Mouse (Mus musculus): ENCODE results near the gene Calm4.
"Not testable (repeated sequence)": the region's sequence is repeated elsewhere in the genome, so short reads cannot be mapped to it uniquely, and the experiment has no call there.

The Calm4 gene

DNA sequence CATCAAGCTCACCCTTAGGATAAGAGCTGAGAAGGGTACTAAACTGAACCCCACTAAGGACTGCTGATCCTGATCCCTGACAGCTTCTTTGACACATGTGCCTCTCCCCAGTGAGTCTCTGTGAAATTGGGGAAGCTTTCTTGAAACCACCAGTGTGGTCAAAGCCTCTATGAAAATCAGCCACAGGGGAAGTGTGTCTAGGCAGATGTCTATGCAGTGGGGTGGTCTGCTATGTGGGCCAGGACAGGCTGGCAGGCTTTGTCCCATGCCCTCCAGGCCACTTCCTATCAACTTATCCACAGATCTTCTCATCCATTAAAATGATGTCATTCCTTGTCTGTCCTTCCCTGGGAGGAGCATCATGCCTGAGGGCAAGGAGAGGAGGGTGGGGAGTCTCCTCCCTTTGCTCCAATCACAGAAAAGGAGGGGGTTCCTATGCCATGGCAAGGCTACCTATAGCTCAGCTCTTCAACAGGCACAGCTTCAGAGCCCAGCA, at the start of gene Calm4:
Gene Calm4, plus strand, starts transcription at position 446 of the 496 bp plus-strand sequence.
- DNase-seq (ENCODE audit: low spot score) = not testable (repeated sequence)

DNA sequence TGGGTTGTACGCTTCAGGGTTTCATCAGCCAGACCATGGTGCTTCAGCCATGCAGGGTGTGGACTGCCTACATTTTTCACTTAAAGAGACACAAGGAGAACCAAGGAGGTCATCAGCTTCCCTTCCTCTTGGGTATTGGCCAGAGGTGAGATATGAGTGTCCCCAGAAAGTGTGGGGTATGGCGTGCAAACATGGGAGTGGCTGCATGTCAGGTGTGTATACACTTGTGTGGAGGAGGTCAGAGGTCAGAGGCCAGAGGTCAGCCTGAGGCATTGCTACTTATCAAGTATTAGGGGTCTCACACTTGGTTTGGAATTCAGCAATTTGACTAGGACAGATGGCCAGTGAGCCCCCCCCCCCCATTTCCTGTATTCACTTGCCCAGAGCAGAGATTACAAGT, 49.0 kb upstream of the Calm4 start:
- DNase-seq (ENCODE audit: low spot score) = no peak

DNA sequence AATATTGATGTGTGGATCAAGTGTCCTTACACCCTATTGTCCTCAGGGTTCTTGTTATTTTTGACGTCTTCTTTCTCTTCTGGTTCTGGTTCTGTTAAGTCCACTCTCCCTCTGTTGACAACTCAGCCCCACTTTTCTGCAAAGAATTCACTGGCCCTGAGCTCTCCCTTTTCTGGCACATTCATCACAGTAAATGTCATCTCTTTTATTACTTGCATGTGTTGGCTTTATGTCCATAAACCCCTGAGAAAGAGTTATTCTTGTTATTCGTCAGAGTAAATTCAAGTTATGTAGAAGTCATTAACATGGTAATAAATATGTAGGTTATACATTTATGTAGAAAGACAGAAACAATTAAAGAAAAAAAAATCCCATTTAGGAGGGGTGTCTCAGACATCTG, 48.0 kb upstream of the Calm4 start:
- no peak for DNase-seq (ENCODE audit: low spot score)

DNA sequence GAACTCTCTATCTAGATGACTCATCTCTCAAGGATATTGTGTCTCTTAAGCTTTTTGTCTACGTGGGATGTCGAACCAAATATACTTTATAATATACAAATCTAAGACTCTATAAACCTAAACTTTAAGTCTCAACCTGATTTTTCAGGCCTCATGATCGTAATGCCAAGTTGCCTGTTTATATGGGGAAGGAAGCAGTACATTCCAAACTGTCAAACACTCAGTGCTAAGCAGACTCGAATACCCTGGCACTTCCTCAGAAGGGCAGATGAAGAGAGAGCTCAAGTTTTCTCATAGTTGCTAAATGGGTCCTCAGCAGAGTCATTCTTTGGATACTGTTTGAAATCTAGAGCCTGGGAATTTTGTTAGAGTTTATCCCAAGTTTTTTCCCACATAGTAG, 40.9 kb upstream of the Calm4 start:
- no peak for DNase-seq (ENCODE audit: low spot score)

DNA sequence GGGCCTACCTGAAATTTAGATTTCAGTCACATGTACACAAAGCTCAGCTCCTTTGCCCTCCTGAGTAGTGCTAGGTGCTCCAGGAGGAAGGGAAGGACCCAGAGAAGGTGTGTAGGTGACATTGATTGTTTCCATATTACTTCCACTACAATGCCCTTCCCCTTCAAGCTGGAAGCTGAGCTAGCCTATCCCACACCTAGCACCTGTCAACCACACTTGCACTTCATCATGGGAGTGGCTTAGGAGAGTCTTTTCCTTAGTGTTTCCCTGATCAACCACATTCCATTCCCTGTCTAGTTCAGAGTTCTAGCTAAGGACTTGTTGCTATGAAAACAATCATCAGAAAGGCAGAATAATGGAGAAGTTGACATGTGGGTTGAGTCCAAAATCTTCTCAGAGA, 38.8 kb upstream of the Calm4 start:
- DNase-seq (ENCODE audit: low spot score) = no peak

DNA sequence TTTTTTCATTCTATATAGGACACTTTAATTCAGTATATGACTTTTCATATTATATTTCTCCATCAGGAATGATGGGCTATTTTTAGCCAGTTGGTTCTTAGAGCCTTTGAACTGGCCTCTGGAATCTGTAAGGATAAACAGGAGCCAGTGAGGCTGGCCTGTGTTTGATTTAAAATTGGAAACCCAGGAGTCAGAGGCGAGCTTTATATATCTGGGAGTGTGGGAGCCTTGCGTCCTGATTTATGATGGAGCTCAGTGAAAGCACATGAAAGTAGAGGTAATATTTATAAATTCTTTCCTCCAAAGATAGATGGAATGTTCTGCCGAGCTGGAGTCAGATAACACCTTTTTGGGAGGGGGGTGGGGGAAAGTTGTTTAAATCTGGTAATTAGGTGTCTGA, 38.2 kb upstream of the Calm4 start:
- DNase-seq (ENCODE audit: low spot score) = no peak

DNA sequence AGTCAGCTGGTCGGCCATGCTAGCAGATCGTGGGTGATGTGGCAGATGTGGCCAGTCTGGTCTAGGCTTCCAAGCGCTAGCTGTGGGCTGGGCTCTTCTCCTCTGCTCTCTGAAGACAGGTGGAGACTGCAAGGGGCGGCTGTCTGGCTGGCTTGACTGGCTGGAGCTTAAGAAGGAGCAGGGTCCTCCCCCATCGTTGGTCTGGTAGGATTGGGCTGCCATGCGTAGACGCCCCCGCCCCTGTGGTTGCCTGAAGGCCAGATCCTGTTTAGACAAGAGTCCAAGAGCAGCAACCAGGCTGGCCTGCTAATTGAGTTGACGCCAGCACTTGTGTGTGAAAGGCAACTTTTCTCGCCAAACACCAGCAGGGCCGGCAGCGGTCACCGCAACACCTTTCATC, 33.4 kb upstream of the Calm4 start, which contains the start of gene Calml3:
Gene Calml3, minus strand, starts transcription at position 131 of the 400 bp plus-strand sequence.
- DNase-seq (ENCODE audit: low spot score) = no peak

DNA sequence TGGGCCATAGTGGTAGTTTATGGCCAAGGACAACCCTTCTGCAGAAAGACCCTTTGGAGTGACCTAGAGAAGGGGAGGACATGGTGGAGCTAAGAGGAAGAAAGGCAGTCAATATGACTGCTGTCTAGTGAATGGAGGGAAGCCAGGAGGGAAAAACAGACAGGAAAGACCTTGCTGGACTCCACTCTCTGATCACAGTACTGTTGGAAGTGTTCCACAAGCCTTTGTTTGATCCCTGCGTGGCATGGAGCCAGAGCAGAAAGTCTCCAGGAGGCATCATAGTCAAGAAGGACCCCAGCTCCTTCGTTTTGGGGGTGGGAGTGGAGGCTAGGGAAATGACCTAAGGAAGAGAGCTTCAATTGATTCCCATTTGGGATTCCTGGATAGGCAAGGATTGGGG, 32.4 kb upstream of the Calm4 start:
- DNase-seq (ENCODE audit: low spot score) = no peak

DNA sequence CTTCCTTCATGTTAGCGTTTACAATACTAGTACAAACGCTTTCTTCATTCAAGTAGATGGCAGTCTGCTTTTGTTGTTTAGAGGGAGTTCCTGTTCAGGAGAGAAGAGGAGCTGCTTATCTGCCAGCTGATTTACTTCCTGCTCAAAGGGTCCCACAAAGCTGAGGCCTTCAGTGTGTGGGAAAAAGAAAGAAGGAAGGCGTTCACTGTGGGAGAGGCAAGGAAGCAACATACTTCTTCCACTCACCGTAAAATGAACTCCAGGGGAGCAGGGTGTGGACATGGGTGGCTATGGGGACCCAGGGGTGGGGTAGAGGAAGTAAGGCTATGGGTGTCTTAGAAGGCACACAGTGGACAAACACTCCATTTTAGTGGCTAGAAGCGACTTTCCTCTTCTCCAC, 31.9 kb upstream of the Calm4 start:
- no peak for DNase-seq (ENCODE audit: low spot score)

DNA sequence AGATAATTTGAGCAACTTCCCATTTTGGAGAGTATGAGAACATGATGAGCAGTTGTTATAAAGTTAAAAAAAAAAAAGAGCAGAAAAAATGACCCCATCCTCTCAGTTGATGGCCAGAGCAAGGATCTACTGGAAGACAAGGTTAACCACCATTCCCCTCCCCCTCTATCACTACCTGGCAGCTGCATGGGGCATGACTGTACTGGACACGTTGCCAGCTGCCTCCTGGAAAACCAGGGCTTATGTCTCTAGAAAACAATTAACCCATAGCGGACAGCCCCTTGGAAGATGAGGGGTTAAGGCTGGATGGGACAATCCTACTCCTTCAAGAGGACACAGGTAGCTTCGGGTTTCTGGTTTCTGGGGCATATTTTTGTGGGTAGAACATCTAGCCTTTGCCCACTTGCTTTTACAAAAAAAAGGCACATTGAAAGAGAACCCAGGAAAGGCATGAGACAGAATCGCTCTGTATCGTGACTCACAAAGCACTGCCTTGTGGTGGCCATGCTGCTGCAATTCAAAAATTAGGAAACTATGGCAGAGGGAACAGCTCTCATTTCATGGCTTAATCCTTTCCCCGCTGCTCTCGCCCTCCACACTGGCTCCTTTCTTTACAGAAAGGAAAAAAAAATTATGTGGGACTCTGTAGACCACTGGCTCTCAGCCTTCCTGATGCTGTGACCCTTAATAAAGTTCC, 30.3 kb upstream of the Calm4 start:
- no peak for DNase-seq (ENCODE audit: low spot score)

DNA sequence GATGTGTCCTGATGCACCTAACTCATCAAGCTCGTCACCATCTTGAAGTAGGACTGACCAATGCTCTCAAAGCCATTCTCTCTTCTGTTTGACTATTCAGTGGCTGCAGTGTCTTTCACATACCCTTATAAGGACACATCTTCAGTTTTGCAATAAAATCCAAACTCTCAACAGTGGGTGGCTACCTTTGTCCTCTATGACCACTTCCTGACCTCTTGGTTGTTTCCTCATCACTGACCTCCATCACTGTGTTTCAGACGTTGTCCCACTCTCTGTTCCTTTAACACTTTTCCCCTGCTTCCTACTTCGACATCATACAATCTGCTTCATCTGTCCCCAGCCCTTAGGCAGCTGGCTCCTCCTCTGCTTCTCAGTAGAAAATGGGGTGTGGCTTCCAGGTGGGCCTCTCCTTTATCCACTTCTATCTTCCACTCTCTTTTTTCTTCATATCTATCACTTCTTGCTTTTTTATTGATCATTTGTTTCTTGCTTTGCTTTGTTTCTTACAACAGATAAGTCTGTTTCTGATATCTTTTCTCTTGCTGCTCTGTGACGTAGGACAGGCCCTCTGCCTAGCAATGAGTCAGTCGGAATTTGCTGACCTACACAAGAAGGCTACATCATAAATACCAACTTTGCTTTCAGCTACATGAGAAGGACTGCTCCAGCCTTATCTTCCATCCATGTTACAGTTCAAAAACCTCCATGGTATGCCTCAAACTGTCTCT, 19.4 kb upstream of the Calm4 start:
- DNase-seq (ENCODE audit: low spot score) = no peak

DNA sequence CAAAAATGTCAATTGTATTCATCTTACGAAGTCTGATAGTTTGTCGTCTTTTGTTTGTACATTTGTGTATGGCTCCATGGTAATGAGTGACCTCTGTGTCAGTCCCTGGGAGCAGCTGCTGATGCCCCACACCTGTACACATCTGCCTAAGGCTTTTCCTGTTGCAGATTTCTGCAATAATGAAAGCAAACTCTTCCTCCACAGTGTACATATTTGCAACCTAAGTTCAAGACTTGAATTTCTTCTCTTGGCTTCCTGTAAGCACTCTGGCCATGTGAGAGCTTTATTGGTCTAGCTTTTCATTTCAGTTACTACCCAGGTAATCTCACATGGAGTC, 18.8 kb upstream of the Calm4 start:
- no peak for DNase-seq (ENCODE audit: low spot score)

DNA sequence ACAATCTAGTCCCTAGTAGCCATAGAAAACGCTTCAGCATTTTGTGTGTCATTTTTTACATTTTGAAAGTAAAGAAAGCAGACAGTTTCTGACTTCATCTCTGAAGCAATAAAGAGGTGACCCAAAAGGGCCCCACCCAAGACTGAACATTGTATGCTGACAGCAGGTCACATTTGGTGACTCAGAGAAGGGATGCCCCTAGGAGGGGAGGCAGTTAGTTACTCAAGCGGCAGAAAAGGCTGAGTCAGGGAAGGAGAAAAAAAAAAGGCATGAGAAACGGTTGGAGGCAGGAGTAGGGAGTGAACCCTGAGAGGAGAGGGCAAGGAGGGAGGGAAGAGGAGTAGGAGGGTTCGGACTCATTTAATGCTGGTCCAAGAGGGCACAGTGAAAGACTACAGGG, 15.5 kb upstream of the Calm4 start:
- DNase-seq (ENCODE audit: low spot score) = no peak

DNA sequence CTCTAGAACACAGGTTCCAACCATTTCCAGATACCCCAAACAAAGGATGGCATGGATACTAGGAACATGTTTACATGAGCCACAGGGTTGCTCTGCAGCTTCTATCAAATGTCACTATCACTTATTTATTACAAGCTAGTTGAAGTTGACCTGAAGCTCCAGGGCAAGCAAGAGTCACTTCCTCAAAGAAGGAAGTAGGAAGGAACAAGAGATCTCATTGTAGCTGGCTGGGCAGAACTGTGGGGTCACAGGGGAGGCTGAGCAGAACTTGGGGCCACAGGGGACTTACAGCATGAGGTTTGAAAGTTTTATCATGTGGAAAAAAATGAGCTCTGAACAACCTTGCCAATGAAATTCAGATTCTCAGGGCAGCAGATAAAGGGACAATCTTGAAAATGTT, 11.8 kb upstream of the Calm4 start:
- no peak for DNase-seq (ENCODE audit: low spot score)

DNA sequence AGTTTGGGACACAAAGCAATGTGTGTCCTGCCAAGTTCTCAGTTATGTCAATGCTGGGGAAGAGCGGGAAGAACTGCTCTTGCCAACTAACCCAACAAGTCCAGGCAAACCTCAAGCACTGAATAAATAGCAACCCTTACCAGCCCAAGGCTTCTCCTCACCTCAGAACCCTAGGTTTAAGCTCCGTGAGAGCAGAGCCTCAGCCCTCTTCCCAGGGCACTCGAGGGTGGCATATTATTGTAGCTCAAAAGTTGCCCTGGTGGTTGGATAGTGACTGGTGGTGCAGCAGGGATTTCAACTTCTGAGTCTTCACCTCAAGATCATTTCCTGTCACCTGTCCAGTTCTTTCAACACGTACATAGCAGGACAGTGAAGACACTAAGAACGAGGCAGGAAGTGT, 6.0 kb upstream of the Calm4 start:
- no peak for DNase-seq (ENCODE audit: low spot score)

DNA sequence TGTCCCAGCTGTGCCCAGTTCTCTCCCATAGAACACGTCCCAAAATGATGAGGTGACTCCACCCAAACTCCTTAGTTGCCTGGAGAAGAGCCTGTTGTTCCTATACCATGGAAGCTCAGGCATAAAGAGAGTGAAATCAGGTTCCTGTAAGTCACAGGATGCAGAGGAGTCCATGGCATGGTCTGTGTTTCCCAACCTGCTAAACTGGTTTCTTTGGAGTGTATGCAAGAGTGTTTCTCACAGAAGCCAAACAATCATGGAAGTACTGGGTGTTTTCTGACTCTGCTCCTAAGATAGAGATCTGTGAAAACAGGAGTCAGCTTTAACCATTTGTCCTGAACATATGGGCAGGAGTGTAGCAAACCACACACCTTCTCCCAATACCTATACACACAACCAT, 5.6 kb upstream of the Calm4 start:
- DNase-seq (ENCODE audit: low spot score) = no peak

DNA sequence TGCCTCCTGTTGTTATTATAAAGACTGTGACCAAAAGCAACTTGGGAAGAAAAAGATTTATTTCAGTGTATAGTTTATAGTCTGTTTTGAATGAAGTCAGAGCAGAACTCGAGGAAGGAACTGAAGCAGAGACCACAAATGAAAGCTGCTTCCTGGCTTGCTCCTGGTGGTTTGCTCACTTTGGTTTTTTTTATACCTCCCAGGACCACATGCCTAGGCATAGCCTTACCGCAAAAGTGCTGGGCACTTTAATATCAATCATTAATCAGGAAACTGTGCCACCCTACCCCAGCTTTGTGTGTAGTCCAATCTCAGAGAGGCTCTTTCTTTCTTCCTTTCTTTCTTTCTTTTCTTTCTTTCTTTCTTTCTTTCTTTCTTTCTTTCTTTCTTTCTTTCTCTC, 5.1 kb upstream of the Calm4 start:
- DNase-seq (ENCODE audit: low spot score) = no peak

DNA sequence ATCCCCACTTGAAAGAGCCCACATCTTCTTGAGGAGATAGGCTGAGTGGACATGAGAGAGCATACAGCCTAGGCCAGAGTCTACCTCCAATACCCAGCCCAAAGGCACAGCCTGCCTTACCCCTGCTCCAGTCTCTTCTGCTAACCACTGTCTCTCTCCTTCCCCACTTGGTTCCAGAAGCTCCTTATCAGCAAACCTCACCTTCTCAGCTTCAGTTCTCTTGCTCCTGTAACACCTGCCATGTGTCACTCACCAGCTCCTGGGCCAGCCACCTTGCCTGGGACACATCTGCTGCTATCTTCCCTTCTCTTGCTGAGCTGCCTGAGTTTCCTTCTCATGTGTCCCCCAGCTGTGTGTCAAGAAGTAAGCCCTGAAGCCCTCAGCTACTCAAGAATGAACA, 3.9 kb upstream of the Calm4 start:
- not testable (repeated sequence) for DNase-seq (ENCODE audit: low spot score)

DNA sequence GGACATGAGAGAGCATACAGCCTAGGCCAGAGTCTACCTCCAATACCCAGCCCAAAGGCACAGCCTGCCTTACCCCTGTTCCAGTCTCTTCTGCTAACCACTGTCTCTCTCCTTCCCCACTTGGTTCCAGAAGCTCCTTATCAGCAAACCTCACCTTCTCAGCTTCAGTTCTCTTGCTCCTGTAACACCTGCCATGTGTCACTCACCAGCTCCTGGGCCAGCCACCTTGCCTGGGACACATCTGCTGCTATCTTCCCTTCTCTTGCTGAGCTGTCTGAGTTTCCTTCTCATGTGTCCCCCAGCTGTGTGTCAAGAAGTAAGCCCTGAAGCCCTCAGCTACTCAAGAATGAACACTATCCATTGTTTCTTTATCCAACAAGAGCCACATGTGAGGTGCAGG, 3.1 kb downstream of the Calm4 start:
- not testable (repeated sequence) for DNase-seq (ENCODE audit: low spot score)

DNA sequence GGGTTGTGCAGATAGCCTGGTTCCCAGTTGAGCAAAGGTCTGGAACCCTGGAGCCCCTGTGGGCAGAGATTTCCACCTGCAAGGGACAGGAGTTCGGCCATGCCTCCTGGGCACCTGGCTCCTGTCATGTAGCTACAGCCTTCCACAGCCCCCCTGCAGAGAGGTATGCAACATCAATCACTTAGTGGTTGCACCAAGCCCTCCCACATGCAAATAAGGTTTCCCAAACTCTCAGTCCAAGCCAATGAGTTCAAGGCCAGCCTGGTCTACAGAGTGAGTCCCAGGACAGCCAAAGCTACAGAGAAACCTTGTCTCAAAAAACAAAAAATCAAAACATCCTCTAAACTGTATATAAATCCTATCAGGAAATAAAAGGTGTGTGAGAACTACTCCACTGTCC, 12.8 kb downstream of the Calm4 start:
- DNase-seq (ENCODE audit: low spot score) = no peak

DNA sequence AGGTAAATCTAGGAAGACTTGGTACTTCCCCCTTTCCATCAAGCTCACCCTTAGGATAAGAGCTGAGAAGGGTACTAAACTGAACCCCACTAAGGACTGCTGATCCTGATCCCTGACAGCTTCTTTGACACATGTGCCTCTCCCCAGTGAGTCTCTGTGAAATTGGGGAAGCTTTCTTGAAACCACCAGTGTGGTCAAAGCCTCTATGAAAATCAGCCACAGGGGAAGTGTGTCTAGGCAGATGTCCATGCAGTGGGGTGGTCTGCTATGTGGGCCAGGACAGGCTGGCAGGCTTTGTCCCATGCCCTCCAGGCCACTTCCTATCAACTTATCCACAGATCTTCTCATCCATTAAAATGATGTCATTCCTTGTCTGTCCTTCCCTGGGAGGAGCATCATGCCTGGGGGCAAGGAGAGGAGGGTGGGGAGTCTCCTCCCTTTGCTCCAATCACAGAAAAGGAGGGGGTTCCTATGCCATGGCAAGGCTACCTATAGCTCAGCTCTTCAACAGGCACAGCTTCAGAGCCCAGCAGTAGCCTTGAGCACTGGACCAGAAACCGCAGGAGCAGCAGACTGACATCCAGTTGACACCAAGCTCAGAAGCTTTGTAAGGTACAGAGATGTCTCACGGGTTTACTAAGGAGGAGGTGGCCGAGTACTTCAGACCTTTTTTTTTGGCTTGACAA, 16.2 kb downstream of the Calm4 start, which contains the start of gene Calm5:
Gene Calm5, plus strand, starts transcription at position 526 of the 686 bp plus-strand sequence.
- DNase-seq (ENCODE audit: low spot score) = not testable (repeated sequence)

DNA sequence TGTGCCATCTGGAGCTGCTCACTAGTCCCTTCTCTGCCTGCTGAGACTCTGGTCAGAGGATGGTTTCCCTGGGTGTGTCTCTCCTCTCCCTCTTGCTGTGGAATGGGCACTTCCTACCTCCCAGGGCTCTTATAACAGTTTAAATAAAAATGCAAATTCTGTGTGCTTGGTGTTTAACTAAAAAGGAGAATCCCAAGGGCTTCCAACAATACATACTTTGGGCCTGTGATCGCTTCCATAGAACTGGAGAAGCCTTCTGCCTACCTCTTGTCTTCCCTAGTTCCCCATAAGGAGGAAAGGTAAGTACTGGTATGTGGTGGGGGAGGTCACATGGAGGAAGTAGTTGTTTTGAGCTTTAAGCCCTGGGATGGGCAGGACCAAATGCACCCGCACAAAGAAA, 17.3 kb downstream of the Calm4 start:
- no peak for DNase-seq (ENCODE audit: low spot score)

DNA sequence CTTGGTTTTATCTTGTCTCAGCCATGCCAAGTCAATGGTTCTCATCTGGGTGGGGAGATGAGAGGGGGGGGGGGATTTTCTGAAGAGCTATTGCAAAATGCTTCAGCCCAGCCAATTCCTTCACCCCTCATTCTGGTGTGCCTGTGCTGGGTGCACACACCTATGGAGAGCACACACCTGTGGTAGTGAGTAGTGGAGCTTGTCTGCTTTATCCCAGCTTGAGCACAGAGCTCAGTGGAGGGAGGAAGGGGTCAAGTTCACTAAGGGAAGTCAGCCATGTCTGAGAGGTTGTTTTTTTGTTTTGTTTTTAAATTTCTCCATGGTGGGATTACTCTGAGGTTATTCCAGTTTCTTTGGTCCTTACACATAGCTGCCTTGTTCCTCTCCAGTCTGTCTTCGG, 18.7 kb downstream of the Calm4 start:
- DNase-seq (ENCODE audit: low spot score) = no peak

All from spleen, adult 12 weeks (tissue).